ENCODE assay signal across 7 mouse cellular contexts in genomic region chr9:66059583-66060307, GRCm38 (mm10). TPM values are rescaled to one million over a fixed set of nuclear protein-coding genes. Genes with fewer than 3 reads are reported as not detected.
DNase-seq lines count a peak whose midpoint lies in the region; ATAC-seq lines count a peak whose summit lies in the region.

TSS of gene Ppib (plus strand) at chr9:66060222.

- H3K27me3 ChIP-seq in embryonic facial prominence, embryonic 12.5 days, result no peaks in the 10 kb centered on the region
- H3K27me3 ChIP-seq in limb, embryonic 11.5 days (ENCODE audit: control insufficient read depth, insufficient read depth, low read length), result no peaks in the 10 kb centered on the region
- H3K27me3 ChIP-seq in midbrain, embryonic 14.5 days (ENCODE audit: control insufficient read depth, insufficient read depth, low read length), result no peaks in the 10 kb centered on the region

- DNase-seq in adrenal gland, postnatal 25 days, result peak; percentile 98
- DNase-seq in heart, adult 11 months, result peak; percentile 100
- DNase-seq in kidney, adult 18-20 months, result peak; percentile 98
- peak; percentile 98 for DNase-seq in limb, embryonic 11.5 days (ENCODE audit: low spot score)
- DNase-seq in midbrain, embryonic 14.5 days, result peak; percentile 99
- DNase-seq in spleen, adult 18-20 months, result peak; percentile 96

- H3K9ac ChIP-seq in embryonic facial prominence, embryonic 12.5 days, result peak within 1 kb of the TSS; percentile 83
- peak within 1 kb of the TSS; percentile 75 for H3K9ac ChIP-seq in limb, embryonic 11.5 days (ENCODE audit: low read length)
- H3K9ac ChIP-seq in midbrain, embryonic 14.5 days (replicated peaks; ENCODE audit: low read length), result peak within 1 kb of the TSS; percentile 91

- WGBS in embryonic facial prominence, embryonic 12.5 days, result 1% methylated on average over 51 of the region's 51 CpGs
- WGBS in limb, embryonic 11.5 days, result 2% methylated on average over 51 of the region's 51 CpGs
- WGBS in midbrain, embryonic 14.5 days, result 2% methylated on average over 48 of the region's 51 CpGs

- H3K4me3 ChIP-seq in embryonic facial prominence, embryonic 12.5 days, result peak within 1 kb of the TSS; percentile 70
- peak within 1 kb of the TSS; percentile 61 for H3K4me3 ChIP-seq in limb, embryonic 11.5 days (ENCODE audit: low read depth, low read length)
- peak within 1 kb of the TSS; percentile 65 for H3K4me3 ChIP-seq in midbrain, embryonic 14.5 days (replicated peaks; ENCODE audit: low read depth, low read length)

- no peaks in the 10 kb centered on the region for H3K9me3 ChIP-seq in embryonic facial prominence, embryonic 12.5 days
- H3K9me3 ChIP-seq in limb, embryonic 11.5 days (ENCODE audit: control insufficient read depth, low read length), result no peaks in the 10 kb centered on the region
- H3K9me3 ChIP-seq in midbrain, embryonic 14.5 days (ENCODE audit: control insufficient read depth, low read length), result no peaks in the 10 kb centered on the region

- peaks cover 26% of the 10 kb centered on the region for H3K36me3 ChIP-seq in embryonic facial prominence, embryonic 12.5 days
- H3K36me3 ChIP-seq in limb, embryonic 11.5 days (ENCODE audit: control insufficient read depth, insufficient read depth, low read length), result peaks cover 20% of the 10 kb centered on the region
- peaks cover 22% of the 10 kb centered on the region for H3K36me3 ChIP-seq in midbrain, embryonic 14.5 days (ENCODE audit: control insufficient read depth, insufficient read depth, low read length)

- peak within 1 kb of the TSS; percentile 67 for H3K4me2 ChIP-seq in embryonic facial prominence, embryonic 12.5 days (replicated peaks)
- H3K4me2 ChIP-seq in limb, embryonic 11.5 days (ENCODE audit: low read depth, severe bottlenecking), result peak within 1 kb of the TSS; percentile 54
- H3K4me2 ChIP-seq in midbrain, embryonic 14.5 days (ENCODE audit: low read length), result peak within 1 kb of the TSS; percentile 58

- ATAC-seq in embryonic facial prominence, embryonic 12.5 days (ENCODE audit: insufficient number of reproducible peaks, insufficient read depth, low FRiP score, low TSS enrichment), result peak; percentile 98
- ATAC-seq in limb, embryonic 11.5 days (ENCODE audit: insufficient number of reproducible peaks, low FRiP score, low TSS enrichment, low read depth), result peak; percentile 96
- ATAC-seq in midbrain, embryonic 14.5 days (ENCODE audit: low FRiP score, low TSS enrichment), result peak; percentile 97

- H3K27ac ChIP-seq in embryonic facial prominence, embryonic 12.5 days, result peak within 1 kb of the TSS; percentile 76
- no peak within 1 kb of the TSS for H3K27ac ChIP-seq in limb, embryonic 11.5 days (replicated peaks; ENCODE audit: low read depth, low read length)
- H3K27ac ChIP-seq in midbrain, embryonic 14.5 days (replicated peaks; ENCODE audit: low read depth, low read length), result peak within 1 kb of the TSS; percentile 84

- H3K4me1 ChIP-seq in embryonic facial prominence, embryonic 12.5 days, result peaks cover 19% of the 10 kb centered on the region
- H3K4me1 ChIP-seq in limb, embryonic 11.5 days (ENCODE audit: control insufficient read depth, insufficient read depth, low read length), result no peaks in the 10 kb centered on the region; the same call in 1 of the 2 replicates
- peaks cover 17% of the 10 kb centered on the region for H3K4me1 ChIP-seq in midbrain, embryonic 14.5 days (ENCODE audit: control insufficient read depth, insufficient read depth, low read length)

RNA-seq across cellular contexts. Expression of gene Ppib, which starts in this region (rescaled TPM):
- total RNA-seq in adrenal gland, postnatal 25 days (2021), result 297 and 304 TPM in 2 replicates
- polyA plus RNA-seq in embryonic facial prominence, embryonic 12.5 days (2016; fragmentation: Nextera tagmentation; extraction: Ambion mirVana), result 523 and 525 TPM in 2 replicates
- 523 and 551 TPM in 2 replicates for polyA plus RNA-seq in limb, embryonic 11.5 days (2014; fragmentation: Nextera tagmentation; extraction: Ambion mirVana)
- polyA plus RNA-seq in midbrain, embryonic 14.5 days (2014; fragmentation: Nextera tagmentation; extraction: Ambion mirVana), result 333 and 347 TPM in 2 replicates
